Mouse (Mus musculus) lung, embryonic 16.5 days (tissue): Measurements from ENCODE around the gene Klhdc9. TPM values are rescaled to one million over a fixed set of nuclear protein-coding genes. Genes with fewer than 3 reads are reported as not detected.

Experiments
- ATAC-seq: fragments of 200-750 bp; cut with Nextera tagmentation; 2 replicates; pipeline ENCODE4 v1.8.0; 2017; ENCODE audit warnings: low read depth, mild to moderate bottlenecking, moderate library complexity
- H3K27ac ChIP-seq: fragments of 300-500 bp; sonication (generic); 2 replicates; pipeline ENCODE4 v1.5.1; 2014; ENCODE audit warnings: mild to moderate bottlenecking, control low read depth, low read length
- H3K27me3 ChIP-seq: fragments of 300-500 bp; sonication (generic); 2 replicates; pipeline ENCODE4 v1.6.1; 2014; ENCODE audit warnings: low read depth, low read length, mixed read lengths; ENCODE audit not compliant: control insufficient read depth, insufficient read depth
- H3K36me3 ChIP-seq: fragments of 300-500 bp; sonication (generic); 2 replicates; pipeline ENCODE4 v1.6.1; 2014; ENCODE audit warnings: low read length; ENCODE audit not compliant: control insufficient read depth, insufficient read depth
- H3K4me1 ChIP-seq: fragments of 300-500 bp; sonication (generic); replicated peaks from 2 replicates; pipeline ENCODE4 v1.6.1; 2014; ENCODE audit warnings: low read length, mixed read lengths; ENCODE audit not compliant: control insufficient read depth, insufficient read depth
- H3K4me2 ChIP-seq: fragments of 300-500 bp; sonication (generic); 2 replicates; pipeline ENCODE4 v1.6.1; 2014; ENCODE audit warnings: low read depth, low read length, control low read depth
- H3K4me3 ChIP-seq: fragments of 300-500 bp; sonication (generic); 2 replicates; pipeline ENCODE4 v1.5.1; 2014; ENCODE audit warnings: mild to moderate bottlenecking, low read length, control low read depth
- H3K9ac ChIP-seq: fragments of 300-500 bp; sonication (generic); 2 replicates; pipeline ENCODE4 v1.6.1; 2014; ENCODE audit warnings: low read length, control low read depth
- H3K9me3 ChIP-seq: fragments of 300-500 bp; sonication (generic); 2 replicates; pipeline ENCODE4 v1.6.1; 2016; ENCODE audit warnings: low read length; ENCODE audit not compliant: control insufficient read depth
- WGBS: fragments of 180-500 bp; shearing (Covaris S2); extraction: QIAGEN DNeasy Blood & Tissue Kit; methylation state at CpG from one replicate; pipeline ENCODE4 v1.1.7; 2014; 5-methylcytosine and 5-hydroxymethylcytosine counted together
- polyA plus RNA-seq: library from polyadenylated mRNA; unstranded; fragments of >200 nt; fragmentation: Nextera tagmentation; extraction: Ambion mirVana; gene quantifications from 2 replicates; pipeline ENCODE4 v1.2.1, GENCODE M21; 2015

The Klhdc9 gene
- polyA plus RNA-seq, 1 experiment from 2014 or later: 3.8 TPM

- Histone ChIP-seq H3K9ac (no peak overlapping the region), H3K27ac (no peak overlapping the region), H3K4me3 (no peak overlapping the region), H3K4me1 (peaks cover 5% of the 10 kb centered on the region), H3K9me3 (no peaks in the 10 kb centered on the region), H3K27me3 (peaks cover 2% of the 10 kb centered on the region; the same call in 1 of the 2 replicates), H3K36me3 (no peaks in the 10 kb centered on the region), H3K4me2 (no peak overlapping the region)
- WGBS: 58% methylated on average over 9 of the region's 9 CpGs
- no peak for ATAC-seq
These were observed 23.8 kb upstream of the Klhdc9 start for GRCm38 (mm10) chr1:171384361-171384760.

- no peak overlapping the region for H3K9ac ChIP-seq
- ATAC-seq: no peak
- peaks cover 5% of the 10 kb centered on the region for H3K4me1 ChIP-seq
- H3K27me3 ChIP-seq: peaks cover 2% of the 10 kb centered on the region; the same call in 1 of the 2 replicates
- H3K36me3 ChIP-seq: no peaks in the 10 kb centered on the region
- no peak overlapping the region for H3K4me2 ChIP-seq
- no peaks in the 10 kb centered on the region for H3K9me3 ChIP-seq
- WGBS: 80% methylated on average over 11 of the region's 11 CpGs
- H3K27ac ChIP-seq: no peak overlapping the region
- H3K4me3 ChIP-seq: no peak overlapping the region
These were observed 21.6 kb upstream of the Klhdc9 start for GRCm38 (mm10) chr1:171382096-171382620.

GRCm38 (mm10) chr1:171379935-171380599 is 19.5 kb upstream of the Klhdc9 start:
- ATAC-seq: peak; percentile 73

GRCm38 (mm10) chr1:171378298-171378697 is 17.7 kb upstream of the Klhdc9 start:
- peaks cover 2% of the 10 kb centered on the region; the same call in 1 of the 2 replicates for H3K27me3 ChIP-seq
- no peak overlapping the region for H3K4me2 ChIP-seq
- no peak overlapping the region for H3K9ac ChIP-seq
- no peak for ATAC-seq
- H3K27ac ChIP-seq: no peak overlapping the region
- 81% methylated on average over 6 of the region's 6 CpGs for WGBS
- H3K36me3 ChIP-seq: no peaks in the 10 kb centered on the region
- H3K9me3 ChIP-seq: no peaks in the 10 kb centered on the region
- H3K4me1 ChIP-seq: peaks cover 14% of the 10 kb centered on the region
- H3K4me3 ChIP-seq: no peak overlapping the region

More at GRCm38 (mm10) chr1:171379935-171380599, 19.5 kb upstream of the Klhdc9 start:
- peaks cover 2% of the 10 kb centered on the region; the same call in 1 of the 2 replicates for H3K27me3 ChIP-seq
- H3K4me2 ChIP-seq: peak overlapping the region; percentile 53
- H3K9me3 ChIP-seq: no peaks in the 10 kb centered on the region
- no peaks in the 10 kb centered on the region for H3K36me3 ChIP-seq
- peaks cover 11% of the 10 kb centered on the region for H3K4me1 ChIP-seq
- peak overlapping the region; percentile 26 for H3K4me3 ChIP-seq
- H3K27ac ChIP-seq: no peak overlapping the region
- 3% methylated on average over 31 of the region's 31 CpGs for WGBS
- peak overlapping the region; percentile 29; the same call in 1 of the 2 replicates for H3K9ac ChIP-seq

- peak; percentile 87 for ATAC-seq
- Histone ChIP-seq H3K9me3 (no peaks in the 10 kb centered on the region), H3K27ac (peak overlapping the region; percentile 47; the same call in 1 of the 2 replicates), H3K4me3 (no peak overlapping the region), H3K9ac (no peak overlapping the region), H3K4me1 (peaks cover 16% of the 10 kb centered on the region), H3K4me2 (peak overlapping the region; percentile 19; the same call in 1 of the 2 replicates), H3K36me3 (no peaks in the 10 kb centered on the region), H3K27me3 (peaks cover 2% of the 10 kb centered on the region; the same call in 1 of the 2 replicates)
- 33% methylated on average over 9 of the region's 9 CpGs for WGBS
These were observed 15.1 kb upstream of the Klhdc9 start for GRCm38 (mm10) chr1:171375646-171376097.

GRCm38 (mm10) chr1:171373946-171374345 is 13.3 kb upstream of the Klhdc9 start:
- no peak overlapping the region for H3K27ac ChIP-seq
- no peak for ATAC-seq
- 8% methylated on average over 4 of the region's 4 CpGs for WGBS
- H3K4me2 ChIP-seq: no peak overlapping the region
- no peaks in the 10 kb centered on the region for H3K27me3 ChIP-seq
- no peak overlapping the region for H3K4me3 ChIP-seq
- H3K4me1 ChIP-seq: peaks cover 11% of the 10 kb centered on the region; the same call in 1 of the 2 replicates
- H3K9me3 ChIP-seq: no peaks in the 10 kb centered on the region
- H3K9ac ChIP-seq: no peak overlapping the region
- no peaks in the 10 kb centered on the region for H3K36me3 ChIP-seq

- no peaks in the 10 kb centered on the region for H3K36me3 ChIP-seq
- no peak overlapping the region for H3K4me3 ChIP-seq
- H3K4me1 ChIP-seq: peaks cover 11% of the 10 kb centered on the region; the same call in 1 of the 2 replicates
- H3K9me3 ChIP-seq: no peaks in the 10 kb centered on the region
- no peak for ATAC-seq
- no peak overlapping the region for H3K27ac ChIP-seq
- 67% methylated on average over 3 of the region's 3 CpGs for WGBS
- no peak overlapping the region for H3K4me2 ChIP-seq
- no peaks in the 10 kb centered on the region for H3K27me3 ChIP-seq
- H3K9ac ChIP-seq: no peak overlapping the region
These were observed 12.3 kb upstream of the Klhdc9 start for GRCm38 (mm10) chr1:171372880-171373279.

GRCm38 (mm10) chr1:171369845-171370556 is 9.4 kb upstream of the Klhdc9 start, which contains the start of gene Nectin4:
Gene Nectin4, plus strand, starts transcription at chr1:171370099.
- Histone ChIP-seq H3K4me3 (peak within 1 kb of the TSS; percentile 36), H3K4me1 (peaks cover 4% of the 10 kb centered on the region; the same call in 1 of the 2 replicates), H3K9me3 (no peaks in the 10 kb centered on the region), H3K4me2 (peak within 1 kb of the TSS; percentile 52), H3K27ac (peak within 1 kb of the TSS; percentile 60; the same call in 1 of the 2 replicates), H3K27me3 (no peaks in the 10 kb centered on the region), H3K36me3 (no peaks in the 10 kb centered on the region), H3K9ac (peak within 1 kb of the TSS; percentile 63)
- peak; percentile 85 for ATAC-seq
- 24% methylated on average over 20 of the region's 20 CpGs for WGBS

GRCm38 (mm10) chr1:171365934-171366333 is 5.3 kb upstream of the Klhdc9 start:
- no peak overlapping the region for H3K27ac ChIP-seq
- no peak overlapping the region for H3K4me2 ChIP-seq
- ATAC-seq: no peak
- 45% methylated on average over 7 of the region's 7 CpGs for WGBS
- H3K9me3 ChIP-seq: no peaks in the 10 kb centered on the region
- no peaks in the 10 kb centered on the region for H3K36me3 ChIP-seq
- H3K9ac ChIP-seq: no peak overlapping the region
- H3K4me1 ChIP-seq: 0 out of 2 replicates have a peak, but pooled peaks cover 2% of the 10 kb centered on the region
- no peaks in the 10 kb centered on the region for H3K27me3 ChIP-seq
- no peak overlapping the region for H3K4me3 ChIP-seq
